ENCODE assay signal across 12 mouse cellular contexts in the genomic region with DNA sequence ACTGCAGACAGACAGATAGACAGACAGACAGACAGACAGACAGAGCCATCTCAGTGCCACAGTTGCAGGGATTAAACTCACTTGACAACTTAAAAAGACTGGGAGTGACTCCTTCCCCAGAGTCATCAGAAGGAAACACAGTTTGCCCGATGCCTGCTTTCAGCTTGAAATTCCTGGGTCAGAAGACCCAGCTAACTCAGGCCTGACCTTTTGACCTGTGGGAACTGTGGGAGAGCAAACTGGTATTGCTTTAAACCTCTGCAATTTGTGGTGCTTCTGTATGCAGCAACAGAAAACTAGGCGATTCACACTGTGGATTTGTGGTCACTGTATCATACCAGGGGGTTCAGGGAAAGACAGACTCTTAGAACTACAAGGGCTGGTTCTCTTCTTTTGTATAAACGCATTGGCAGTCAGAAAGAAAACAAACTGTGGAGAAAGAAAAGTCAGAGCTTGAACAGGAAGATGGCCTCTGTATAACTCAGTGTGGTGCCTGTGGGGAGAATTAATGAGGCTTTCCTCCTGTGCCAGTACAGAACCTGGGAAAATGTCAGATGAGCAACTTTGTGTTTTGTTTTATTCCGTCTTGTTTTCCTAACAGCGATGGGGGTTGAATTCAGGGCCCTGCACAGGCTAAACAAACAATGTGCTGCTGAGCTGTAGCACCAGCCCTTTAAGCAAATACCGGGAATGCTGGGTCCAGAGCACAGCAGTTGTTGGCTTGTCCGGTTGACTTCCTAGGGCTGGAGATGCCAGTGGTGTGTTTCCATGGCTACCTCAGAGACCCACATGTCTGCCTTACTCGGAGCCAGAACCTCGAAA. TPM values are rescaled to one million over a fixed set of nuclear protein-coding genes. Genes with fewer than 3 reads are reported as not detected.
A peak's percentile ranks its signal among the peaks of the same experiment; 100 is the strongest.
DNase-seq lines count a peak whose midpoint lies in the region; ATAC-seq and TF ChIP-seq lines count a peak whose summit lies in the region.
"Had no signal": no experiment of that assay in that cellular context is flagged by ENCODE, and none has a peak within 500 bp of the region (broad histone marks: within the 10 kb centered on the region; RNA-seq: fewer than 3 reads in every experiment).

No protein-coding gene starts in this region.

- no peak for DNase-seq in kidney, postnatal 25 days
- DNase-seq in cerebellum, adult 9-11 months, result peak; percentile 14
- peak; percentile 65 for DNase-seq in midbrain, postnatal 0 days (ENCODE audit: low spot score)
- no peak for DNase-seq in urinary bladder, postnatal 36 days (ENCODE audit: low spot score in 2 of 2)

- peaks cover 30% of the 10 kb centered on the region for H3K4me1 ChIP-seq in kidney, embryonic 15.5 days
- peaks cover 10% of the 10 kb centered on the region for H3K4me1 ChIP-seq in hindbrain, embryonic 16.5 days (ENCODE audit: control insufficient read depth, insufficient read depth, low read depth, low read length)
- no peaks in the 10 kb centered on the region for H3K4me1 ChIP-seq in midbrain, postnatal 0 days (ENCODE audit: insufficient read depth, low read length)
- H3K4me1 ChIP-seq in heart, embryonic 11.5 days (ENCODE audit: control insufficient read depth, insufficient read depth, low read length), result peaks cover 2% of the 10 kb centered on the region; the same call in 1 of the 2 replicates

- ATAC-seq in kidney, embryonic 15.5 days (replicated peaks; ENCODE audit: low FRiP score), result peak; percentile 91
- ATAC-seq in hindbrain, embryonic 16.5 days, result peak; percentile 93
- peak; percentile 38; the same call in 1 of the 2 replicates for ATAC-seq in midbrain, postnatal 0 days (ENCODE audit: low FRiP score)
- ATAC-seq in erythroblast, adult 5-6 weeks (replicated peaks; ENCODE audit: low FRiP score, poor library complexity, severe bottlenecking), result no peak
- ATAC-seq in heart, embryonic 11.5 days (replicated peaks; ENCODE audit: insufficient number of reproducible peaks, low FRiP score, low TSS enrichment), result no peak

- no peaks in the 10 kb centered on the region for H3K9me3 ChIP-seq in kidney, embryonic 15.5 days (replicated peaks)
- H3K9me3 ChIP-seq in hindbrain, embryonic 16.5 days (ENCODE audit: control insufficient read depth, low read length), result no peaks in the 10 kb centered on the region
- H3K9me3 ChIP-seq in midbrain, postnatal 0 days (ENCODE audit: low read length), result no peaks in the 10 kb centered on the region
- no peaks in the 10 kb centered on the region for H3K9me3 ChIP-seq in heart, embryonic 11.5 days (replicated peaks; ENCODE audit: control insufficient read depth, low read length)

- no peaks in the 10 kb centered on the region for H3K36me3 ChIP-seq in kidney, embryonic 15.5 days
- H3K36me3 ChIP-seq in hindbrain, embryonic 16.5 days (ENCODE audit: control insufficient read depth, insufficient read depth, low read length), result no peaks in the 10 kb centered on the region
- no peaks in the 10 kb centered on the region for H3K36me3 ChIP-seq in midbrain, postnatal 0 days (ENCODE audit: insufficient read depth, low read length)
- no peaks in the 10 kb centered on the region for H3K36me3 ChIP-seq in heart, embryonic 11.5 days (ENCODE audit: control insufficient read depth, insufficient read depth, low read length)
- H3K36me3 ChIP-seq: G1E had no signal

- H3K9ac ChIP-seq in kidney, embryonic 15.5 days, result no peak overlapping the region
- no peak overlapping the region for H3K9ac ChIP-seq in hindbrain, embryonic 16.5 days (ENCODE audit: low read depth, low read length)
- H3K9ac ChIP-seq in midbrain, postnatal 0 days (replicated peaks; ENCODE audit: low read length, poor library complexity, severe bottlenecking), result no peak overlapping the region
- no peak overlapping the region for H3K9ac ChIP-seq in heart, embryonic 11.5 days (ENCODE audit: low read depth, low read length)

- WGBS in kidney, embryonic 15.5 days, result 11% methylated on average over 9 of the region's 9 CpGs
- 9% methylated on average over 9 of the region's 9 CpGs for WGBS in hindbrain, embryonic 16.5 days
- WGBS in midbrain, postnatal 0 days, result 8% methylated on average over 9 of the region's 9 CpGs
- WGBS in heart, embryonic 11.5 days (ENCODE audit: insufficient replicate concordance), result 38% methylated on average over 9 of the region's 9 CpGs

- no peak overlapping the region for H3K4me3 ChIP-seq in kidney, embryonic 15.5 days (replicated peaks)
- no peak overlapping the region for H3K4me3 ChIP-seq in hindbrain, embryonic 16.5 days (ENCODE audit: low read length)
- no peak overlapping the region for H3K4me3 ChIP-seq in midbrain, postnatal 0 days (ENCODE audit: low read depth, low read length)
- no peak overlapping the region for H3K4me3 ChIP-seq in heart, embryonic 11.5 days (ENCODE audit: low read depth, low read length)
- H3K4me3 ChIP-seq: myocyte had no signal

- H3K27ac ChIP-seq in kidney, embryonic 15.5 days, result peak overlapping the region; percentile 84
- peak overlapping the region; percentile 59 for H3K27ac ChIP-seq in hindbrain, embryonic 16.5 days (ENCODE audit: low read depth, low read length)
- H3K27ac ChIP-seq in midbrain, postnatal 0 days (ENCODE audit: low read depth, low read length), result 0 out of 2 replicates have a peak overlapping the region, but pooled peaks have one; percentile 43
- H3K27ac ChIP-seq in heart, embryonic 11.5 days (ENCODE audit: low read depth, low read length), result no peak overlapping the region

- no peak for TF ChIP-seq CTCF in midbrain, postnatal 0 days (IDR thresholded peaks at IDR 0.05)

- no peak overlapping the region for H3K4me2 ChIP-seq in kidney, embryonic 15.5 days
- no peak overlapping the region for H3K4me2 ChIP-seq in hindbrain, embryonic 16.5 days (ENCODE audit: low read length)
- H3K4me2 ChIP-seq in midbrain, postnatal 0 days (ENCODE audit: low read depth, low read length, poor library complexity, severe bottlenecking), result no peak overlapping the region
- H3K4me2 ChIP-seq in heart, embryonic 11.5 days, result no peak overlapping the region

- H3K27me3 ChIP-seq in kidney, embryonic 15.5 days, result no peaks in the 10 kb centered on the region
- no peaks in the 10 kb centered on the region for H3K27me3 ChIP-seq in hindbrain, embryonic 16.5 days (replicated peaks; ENCODE audit: control insufficient read depth, insufficient read depth, low read length)
- H3K27me3 ChIP-seq in midbrain, postnatal 0 days (ENCODE audit: insufficient read depth, low read length), result no peaks in the 10 kb centered on the region
- no peaks in the 10 kb centered on the region for H3K27me3 ChIP-seq in heart, embryonic 11.5 days (ENCODE audit: control insufficient read depth, insufficient read depth, low read length)

RNA-seq across cellular contexts. Expression of a gene that starts 24.0 kb away (rescaled TPM):
- 0.21 and 0.22 TPM in 2 replicates for polyA plus RNA-seq in kidney, embryonic 15.5 days (2015; fragmentation: Nextera tagmentation; extraction: Ambion mirVana)
- not detected in 2 replicates for polyA plus RNA-seq in hindbrain, embryonic 16.5 days (2015; fragmentation: Nextera tagmentation; extraction: Ambion mirVana)
- not detected in 2 replicates for total RNA-seq in midbrain, postnatal 0 days (2014; rRNA removed)
- polyA plus RNA-seq in midbrain, postnatal 0 days (2015; fragmentation: Nextera tagmentation; extraction: Ambion mirVana), result not detected in 2 replicates
- not detected in 2 replicates for total RNA-seq in erythroblast, adult 5-6 weeks (2015; ENCODE audit: low replicate concordance)
- not detected in 2 replicates for total RNA-seq in erythroblast, adult 5-6 weeks (2017; ENCODE audit: low replicate concordance)
- not detected in 2 replicates for polyA plus RNA-seq in heart, embryonic 11.5 days (2014; fragmentation: Nextera tagmentation; extraction: Ambion mirVana)
- total RNA-seq: G1E had no signal
- polyA plus RNA-seq: cortical plate, adult 2 months; G1E; myocyte had no signal

RNA-seq across cellular contexts. Expression of a gene that starts 37.5 kb away (rescaled TPM):
- not detected in 2 replicates for polyA plus RNA-seq in kidney, embryonic 15.5 days (2015; fragmentation: Nextera tagmentation; extraction: Ambion mirVana)
- polyA plus RNA-seq in hindbrain, embryonic 16.5 days (2015; fragmentation: Nextera tagmentation; extraction: Ambion mirVana), result not detected in 2 replicates
- not detected in 2 replicates for total RNA-seq in midbrain, postnatal 0 days (2014; rRNA removed)
- not detected in 2 replicates for polyA plus RNA-seq in midbrain, postnatal 0 days (2015; fragmentation: Nextera tagmentation; extraction: Ambion mirVana)
- total RNA-seq in erythroblast, adult 5-6 weeks (2015; ENCODE audit: low replicate concordance), result not detected in 2 replicates
- 0.09 TPM in 1 of 2 replicates, not detected in the other for total RNA-seq in erythroblast, adult 5-6 weeks (2017; ENCODE audit: low replicate concordance)
- 0.06 TPM in 1 of 2 replicates, not detected in the other for polyA plus RNA-seq in heart, embryonic 11.5 days (2014; fragmentation: Nextera tagmentation; extraction: Ambion mirVana)
- polyA plus RNA-seq: cortical plate, adult 2 months; G1E; intestine, embryonic 14.5 days; myocyte had no signal

Comparison
In these comparisons a context has a peak if more than half of its experiments do, and no peak if none do; other contexts are left out.
1. ATAC-seq: peak in kidney, embryonic 15.5 days (single experiment), hindbrain, embryonic 16.5 days (single experiment) and midbrain, postnatal 0 days (single experiment); none in erythroblast, adult 5-6 weeks (single experiment) and heart, embryonic 11.5 days (single experiment).
2. DNase-seq: peak in cerebellum, adult 9-11 months (single experiment) and midbrain, postnatal 0 days (single experiment); none in kidney, postnatal 25 days (0 of 2) and urinary bladder, postnatal 36 days (0 of 2).